Mouse (Mus musculus) frontal cortex, adult 2 months (tissue): ENCODE measurements around the gene Slc25a34. TPM values are rescaled to one million over a fixed set of nuclear protein-coding genes. Genes with fewer than 3 reads are reported as not detected.

Experiments used
- DNase-seq, 2 experiments: peaks; one replicate each; pipeline ENCODE4 v3.0.0; 2022; ENCODE audit warnings: low spot score in 1 of 2; ENCODE audit errors: extremely low spot score in 1 of 2
- polyA plus RNA-seq: library from polyadenylated mRNA; depleted of rRNA; stranded (reverse); fragments of >200 nt; gene quantifications from 2 replicates; pipeline ENCODE4 v1.2.3, GENCODE M21; 2012; rRNA removed

The Slc25a34 gene
- polyA plus RNA-seq, 1 experiment, result 9.7 TPM

- DNase-seq, result no peak
Measured at GRCm38 (mm10) chr4:141595605-141596268, 27.9 kb downstream of the Slc25a34 start.

DNA sequence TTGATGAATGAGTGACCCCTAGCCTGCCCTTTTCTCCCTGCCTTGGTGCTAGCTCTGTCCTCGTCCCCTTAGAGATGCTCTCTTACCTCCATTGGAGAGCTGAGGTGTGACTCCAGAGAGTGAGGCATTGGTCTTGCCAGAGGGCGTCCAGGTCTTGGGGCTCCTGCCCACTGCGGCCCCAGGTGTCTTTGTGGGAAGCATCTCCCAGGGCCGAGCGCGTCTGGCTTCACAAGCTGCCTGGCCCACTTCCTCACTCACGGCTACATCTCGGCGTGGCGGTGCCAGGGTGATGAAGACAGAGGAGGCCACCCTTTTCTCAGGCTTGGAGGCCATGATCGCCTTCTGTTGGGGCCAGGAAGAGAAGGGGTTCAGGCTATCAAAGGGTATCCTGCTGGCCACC lies 28.5 kb downstream of the Slc25a34 start:
- no peak for DNase-seq

GRCm38 (mm10) chr4:141591547-141591946 lies 32.1 kb downstream of the Slc25a34 start:
- peak in 1 of 2 experiments; percentile 13 for DNase-seq

- DNase-seq, result no peak
Measured at GRCm38 (mm10) chr4:141583919-141584318, 39.7 kb downstream of the Slc25a34 start.

GRCm38 (mm10) chr4:141581051-141581450 lies 42.6 kb downstream of the Slc25a34 start:
- no peak for DNase-seq

DNA sequence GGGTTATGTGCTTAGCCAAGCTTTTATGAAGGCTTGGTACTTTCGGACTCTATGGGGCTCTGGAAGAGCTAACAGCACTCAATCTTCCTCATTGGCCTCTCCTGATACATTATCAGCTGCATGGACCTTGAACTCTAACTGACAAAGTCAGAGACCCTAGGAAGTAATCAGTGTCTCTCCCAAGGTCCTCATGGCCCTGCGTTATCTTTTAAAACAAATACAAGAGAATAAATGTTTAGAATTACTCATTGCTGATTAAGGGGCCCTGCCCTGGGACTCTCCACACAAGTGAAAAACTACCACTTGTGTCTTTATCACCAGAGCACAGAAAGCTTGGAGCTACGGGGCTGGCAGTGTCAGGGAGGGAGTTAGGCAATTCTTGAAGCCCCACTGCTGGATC lies 44.8 kb downstream of the Slc25a34 start:
- DNase-seq, result no peak

- DNase-seq, result no peak
Measured at GRCm38 (mm10) chr4:141576877-141577276, 46.7 kb downstream of the Slc25a34 start.

DNA sequence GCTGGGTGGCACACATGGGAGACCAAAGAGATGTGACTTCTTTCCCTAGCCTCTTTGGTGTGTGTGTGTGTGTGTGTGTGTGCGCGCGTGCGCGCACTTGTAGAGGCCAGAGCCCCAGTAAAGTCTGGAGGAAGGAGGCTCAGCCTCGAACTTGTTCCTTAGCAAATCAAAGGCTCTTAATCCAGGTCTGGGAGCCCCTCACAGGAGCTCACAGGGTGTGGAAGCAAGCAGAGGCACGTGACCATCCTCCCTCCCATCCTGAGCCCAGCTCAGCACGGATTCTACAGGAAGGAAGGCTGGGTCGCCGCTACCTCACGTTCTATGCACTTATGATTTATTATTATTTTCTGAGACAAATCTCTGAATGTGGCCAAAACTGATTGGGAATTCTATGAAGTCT lies 47.2 kb downstream of the Slc25a34 start:
- DNase-seq, result no peak

DNA sequence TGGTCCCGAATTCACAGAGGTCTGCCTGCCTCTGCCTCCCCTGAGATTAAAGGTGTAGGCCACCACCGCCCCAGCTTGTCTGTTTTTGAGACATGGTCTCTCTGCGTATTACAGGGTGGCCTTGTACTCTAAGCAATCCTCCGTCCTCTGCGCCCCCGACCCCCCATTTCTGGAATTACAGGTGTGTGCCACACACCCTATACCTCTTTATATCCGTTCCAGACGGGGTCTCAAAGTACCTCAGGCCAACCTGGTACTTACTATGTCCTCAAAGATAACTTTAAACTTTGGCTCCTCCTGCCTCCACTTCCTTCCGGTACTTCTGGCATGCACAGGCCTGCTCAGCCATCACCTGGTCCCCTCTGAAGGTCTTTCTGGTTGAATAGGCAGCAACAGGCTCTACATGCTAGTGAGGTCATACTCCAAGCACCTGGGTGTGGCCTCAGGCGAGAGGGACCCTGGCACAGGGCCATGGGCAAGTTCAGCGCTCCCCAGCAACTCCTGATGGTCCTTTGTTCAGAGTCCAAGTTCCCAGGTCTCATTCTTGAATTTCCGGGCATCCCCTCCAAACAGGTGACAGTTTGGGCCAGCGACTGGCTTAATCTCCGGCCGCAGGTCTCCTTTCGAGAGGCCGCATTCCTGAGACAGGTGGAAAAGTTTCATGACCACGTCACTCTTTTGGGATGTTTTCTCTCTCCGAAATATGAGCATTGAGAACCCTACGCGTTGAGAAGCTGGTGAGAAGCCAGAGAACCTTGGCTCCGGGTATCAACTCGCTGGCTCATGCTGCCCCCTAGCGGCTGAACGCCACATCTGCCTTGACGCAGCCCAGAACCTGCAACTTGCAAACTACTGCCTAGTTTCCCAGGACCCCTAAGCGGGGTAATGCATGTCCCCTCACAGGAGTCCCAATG lies 48.6 kb downstream of the Slc25a34 start:
- peak in 1 of 2 experiments; percentile 90 for DNase-seq

- no peak for DNase-seq
Measured at GRCm38 (mm10) chr4:141573359-141573966, 50.2 kb downstream of the Slc25a34 start.

DNA sequence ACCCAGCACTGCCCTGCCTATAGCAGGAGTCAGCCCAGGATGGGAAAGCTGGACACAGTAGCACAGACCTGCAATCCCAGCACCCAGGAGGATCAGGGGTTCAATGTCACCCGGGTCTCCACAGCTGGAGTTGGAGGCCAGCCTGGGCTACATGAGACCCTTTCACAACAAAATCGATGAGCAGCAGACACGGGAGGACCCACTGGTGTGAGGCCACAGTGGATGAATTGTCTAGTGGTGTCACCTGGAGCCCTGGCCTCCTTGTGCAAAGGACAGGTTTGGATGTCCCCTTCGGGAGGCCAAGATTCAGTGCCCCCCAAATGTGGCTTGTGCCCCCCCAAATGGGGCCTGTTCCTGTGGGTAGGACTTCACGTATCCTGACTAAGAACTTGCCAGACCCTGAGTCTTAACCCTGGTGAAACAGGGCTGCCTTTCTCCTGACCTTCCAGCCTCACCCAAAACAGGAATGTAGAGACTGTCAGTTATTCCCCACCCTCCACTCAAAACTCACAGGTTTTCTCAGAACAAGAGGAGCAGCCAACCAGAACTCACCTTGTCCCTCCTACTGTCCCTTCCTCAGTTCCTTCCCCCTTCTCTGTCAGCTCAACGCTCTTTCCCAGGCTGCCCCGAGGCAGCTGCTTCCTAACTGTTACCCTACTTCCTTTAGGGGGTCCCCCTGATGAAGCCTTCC lies 50.8 kb downstream of the Slc25a34 start:
- no peak for DNase-seq

DNA sequence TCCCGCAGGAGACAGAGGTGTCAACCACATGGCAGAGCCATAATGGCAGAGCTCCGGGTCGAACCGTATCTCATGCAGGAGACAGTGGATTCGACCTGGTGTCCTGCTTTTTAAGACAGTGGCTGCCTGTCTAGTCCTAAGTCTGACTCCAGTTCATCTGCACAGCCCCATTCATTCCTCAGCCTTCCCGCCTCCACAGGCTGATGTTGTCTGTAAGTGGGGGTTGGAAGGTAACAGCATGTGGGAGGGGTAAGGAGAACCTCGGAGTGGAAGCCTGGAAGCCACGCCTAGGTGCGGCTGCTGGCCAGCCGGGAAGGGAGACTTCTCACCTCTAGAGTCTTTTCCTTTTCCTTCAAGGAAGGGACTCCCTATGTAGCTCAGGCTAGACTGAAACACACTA lies 51.7 kb downstream of the Slc25a34 start:
- no peak for DNase-seq

GRCm38 (mm10) chr4:141571337-141571739 lies 52.3 kb downstream of the Slc25a34 start:
- DNase-seq, result no peak

DNA sequence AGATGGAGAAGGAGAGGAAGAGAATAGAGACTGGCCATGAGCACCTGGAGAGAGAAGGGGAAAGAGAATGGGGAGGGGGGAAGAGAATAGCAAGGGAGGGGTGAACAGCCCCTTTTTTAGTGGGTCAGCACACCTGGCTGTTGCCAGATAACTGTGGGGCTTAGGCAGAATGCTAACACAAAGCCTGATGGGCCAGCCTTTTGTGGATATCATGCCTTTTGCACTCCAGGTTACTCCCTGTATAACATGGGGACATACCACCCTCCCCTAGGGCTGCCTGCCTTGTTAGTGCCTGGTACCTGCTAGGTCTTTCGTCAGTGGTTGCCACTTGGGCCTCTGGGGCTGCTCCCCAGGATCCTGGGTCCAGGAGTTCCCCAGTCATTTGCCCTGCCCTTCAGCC lies 52.8 kb downstream of the Slc25a34 start:
- no peak for DNase-seq

- no peak for DNase-seq
Measured at GRCm38 (mm10) chr4:141570004-141570403, 53.6 kb downstream of the Slc25a34 start.

DNA sequence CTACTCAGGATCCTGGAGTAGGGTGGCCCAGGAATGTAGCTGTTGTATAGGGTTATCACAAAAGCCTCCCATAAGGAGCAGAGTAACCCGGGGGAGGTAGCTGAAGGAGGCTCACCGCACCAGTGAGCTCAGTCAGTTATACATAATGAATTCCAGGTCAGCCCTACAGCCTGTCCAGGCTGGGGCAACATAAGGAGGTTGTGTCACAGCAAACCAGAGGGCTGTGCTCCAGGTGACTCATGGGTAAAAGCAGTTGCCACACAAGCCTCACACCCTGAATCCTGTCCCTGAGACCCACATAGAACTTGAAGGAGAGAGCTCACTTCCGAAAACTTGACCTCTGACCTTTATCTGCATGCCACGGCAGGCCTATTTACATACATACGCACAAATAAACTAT lies 54.7 kb downstream of the Slc25a34 start:
- no peak for DNase-seq

Other genes with a start within 250 kb of the Slc25a34 start
- 0.08 and 0.11 TPM in 2 replicates for gene Clcnka, start 225.1 kb downstream of the Slc25a34 start, polyA plus RNA-seq
- 0.50 and 0.69 TPM in 2 replicates for gene Clcnkb, start 207.8 kb downstream of the Slc25a34 start, polyA plus RNA-seq
- gene Hspb7, start 203.0 kb downstream of the Slc25a34 start, polyA plus RNA-seq, result 0.32 and 0.40 TPM in 2 replicates
- gene Srarp, start 187.7 kb downstream of the Slc25a34 start, polyA plus RNA-seq, result 11.9 and 13.2 TPM in 2 replicates
- 42.7 and 49.1 TPM in 2 replicates for gene Zbtb17, start 179.2 kb downstream of the Slc25a34 start, polyA plus RNA-seq
- 15.4 TPM in 2 replicates for gene Spen, start 85.2 kb downstream of the Slc25a34 start, polyA plus RNA-seq
- 1.0 and 2.6 TPM in 2 replicates for gene Fblim1, start 17.7 kb downstream of the Slc25a34 start, polyA plus RNA-seq
- gene Tmem82, start 5.2 kb downstream of the Slc25a34 start, polyA plus RNA-seq, result 0.84 and 1.2 TPM in 2 replicates
- 85.6 and 92.9 TPM in 2 replicates for gene Plekhm2, start 41.1 kb upstream of the Slc25a34 start, polyA plus RNA-seq
- 6.1 and 9.0 TPM in 2 replicates for gene Rsc1a1, start 61.8 kb upstream of the Slc25a34 start, polyA plus RNA-seq
- gene Ddi2, start 99.6 kb upstream of the Slc25a34 start, polyA plus RNA-seq, result 18.7 and 19.0 TPM in 2 replicates
- gene Agmat, start 122.9 kb upstream of the Slc25a34 start, polyA plus RNA-seq, result 0.40 and 1.1 TPM in 2 replicates
- 29.9 and 30.8 TPM in 2 replicates for gene Dnajc16, start 167.1 kb upstream of the Slc25a34 start, polyA plus RNA-seq
- 21.5 and 22.5 TPM in 2 replicates for gene Casp9, start 169.8 kb upstream of the Slc25a34 start, polyA plus RNA-seq
- gene Cela2a, start 202.3 kb upstream of the Slc25a34 start, polyA plus RNA-seq, result 0.18 and 0.42 TPM in 2 replicates
- gene Ctrc, start 222.5 kb upstream of the Slc25a34 start, polyA plus RNA-seq, result not detected in 2 replicates